Mouse (Mus musculus) megakaryocyte progenitor cell, adult 5-6 weeks (primary cell): ENCODE results near the gene Jag1. TPM values are rescaled to one million over a fixed set of nuclear protein-coding genes. Genes with fewer than 3 reads are reported as not detected.

Experiments
- ATAC-seq: replicated peaks from 2 replicates; pipeline ENCODE4 v1.8.0; 2016; ENCODE audit warnings: mild to moderate bottlenecking, moderate TSS enrichment, inconsistent platforms; ENCODE audit not compliant: poor library complexity
- total RNA-seq, 2 experiments: library from RNA; stranded (forward) in 1 of 2; stranded (reverse) in 1 of 2; fragments of 157-497, 149-512 nt in 1 of 2; fragments of 200-1000 nt in 1 of 2; gene quantifications; 2 replicates each; pipeline versions ENCODE4 v1.2.3 to v1.2.4; 2015 to 2017

The Jag1 gene
- total RNA-seq (2015): 0.62 and 0.76 TPM in 2 replicates
- 0.81 and 1.00 TPM in 2 replicates for total RNA-seq (2017)

DNA sequence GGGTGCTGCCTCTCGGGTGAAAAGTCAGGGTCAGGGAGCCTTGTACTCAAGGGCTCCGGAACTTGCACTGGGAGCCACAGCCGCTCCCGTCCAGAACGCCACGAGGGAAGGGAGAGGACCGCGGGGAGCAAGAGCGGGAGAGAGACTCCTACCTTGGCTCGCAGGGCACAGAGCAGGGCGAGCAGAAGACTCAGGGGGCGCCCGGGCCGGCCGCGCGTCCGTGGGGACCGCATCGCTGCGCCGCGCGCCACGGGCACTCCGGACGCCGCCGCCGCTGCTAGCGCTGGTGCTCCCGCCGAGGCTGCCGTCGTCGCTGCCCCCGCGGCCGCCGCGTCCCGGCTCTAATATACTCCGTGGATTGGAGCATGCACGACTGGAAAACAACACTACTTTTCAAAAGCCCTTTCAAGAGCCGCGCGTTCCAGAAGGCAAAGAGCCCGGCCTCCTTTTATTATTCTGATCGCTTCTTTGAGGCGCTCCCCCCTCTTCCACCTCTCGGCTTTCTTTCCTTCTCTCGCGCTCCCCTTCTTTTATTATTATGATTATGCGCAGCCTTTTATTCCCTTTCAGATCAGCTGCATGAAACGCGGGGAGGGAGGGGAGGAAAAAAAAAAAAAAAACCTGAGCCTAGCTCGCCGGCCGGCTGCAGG is at the start of gene Jag1:
Jag1 (minus strand) TSS at position 620 of the 650 bp plus-strand sequence.
- no peak for ATAC-seq

DNA sequence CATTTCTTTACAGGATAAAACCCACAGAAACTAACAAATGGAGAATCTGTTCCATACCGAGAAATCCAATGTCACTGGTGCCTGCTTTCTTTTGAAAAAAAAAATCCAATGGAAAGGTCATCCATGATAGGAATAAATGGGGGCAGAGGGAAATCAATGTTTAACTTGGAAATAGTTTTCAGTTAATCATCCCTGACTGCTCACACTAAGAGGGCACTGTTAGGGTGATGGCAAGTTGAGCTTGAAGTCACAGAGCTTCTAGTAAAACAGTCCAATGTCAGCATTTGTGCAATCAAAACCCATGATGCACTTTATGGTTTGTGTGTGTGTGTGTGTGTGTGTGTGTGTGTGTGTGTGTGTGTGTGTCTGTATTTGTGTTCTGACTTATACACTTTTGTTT is 39.6 kb upstream of the Jag1 start:
- ATAC-seq: no peak

- no peak for ATAC-seq
Observed at GRCm38 (mm10) chr2:137153825-137154224, 37.4 kb upstream of the Jag1 start.

- no peak for ATAC-seq
Observed at GRCm38 (mm10) chr2:137153172-137153667, 36.8 kb upstream of the Jag1 start.

DNA sequence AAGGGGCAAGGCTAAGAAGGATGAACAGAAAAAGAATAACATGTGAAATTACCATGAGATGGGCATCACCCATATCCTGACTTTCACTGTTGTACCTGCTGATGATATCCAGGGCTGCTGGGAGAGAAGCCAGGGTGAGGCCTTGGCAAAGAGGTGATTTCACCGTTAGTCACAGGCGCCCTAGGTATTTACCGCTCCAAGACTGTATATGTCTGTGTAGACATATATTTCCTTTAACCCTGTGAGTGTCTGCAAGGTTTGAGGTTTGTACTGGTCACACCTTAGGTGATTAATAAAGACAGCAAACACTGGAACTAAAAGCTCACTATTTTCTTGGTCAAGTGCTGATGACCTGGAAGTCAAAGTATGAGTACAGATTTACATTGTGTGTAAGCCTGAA is 34.5 kb upstream of the Jag1 start:
- no peak for ATAC-seq

- ATAC-seq: no peak
Observed at GRCm38 (mm10) chr2:137146938-137147666, 30.7 kb upstream of the Jag1 start.

DNA sequence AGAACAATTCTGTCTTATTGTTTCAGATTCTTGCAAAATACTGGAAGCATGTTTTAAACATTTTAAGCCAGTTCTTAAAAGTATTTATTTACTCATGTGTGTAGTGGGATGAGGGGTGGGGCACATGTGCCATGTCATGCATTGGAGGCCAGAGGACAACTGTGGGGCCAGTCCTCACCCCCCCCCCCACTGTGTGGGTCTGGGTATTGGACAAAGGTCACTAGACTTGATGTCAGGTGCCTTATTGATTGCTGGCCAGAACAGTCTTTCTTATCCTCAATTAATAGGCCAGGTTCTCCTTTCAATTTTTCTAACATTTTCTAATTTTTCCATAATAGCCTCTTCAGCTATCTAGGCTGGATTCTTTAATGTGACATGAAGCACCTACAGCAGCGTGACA is 21.6 kb upstream of the Jag1 start:
- no peak for ATAC-seq

GRCm38 (mm10) chr2:137134035-137134434 is 17.6 kb upstream of the Jag1 start:
- no peak for ATAC-seq

GRCm38 (mm10) chr2:137124861-137125260 is 8.4 kb upstream of the Jag1 start:
- no peak for ATAC-seq

DNA sequence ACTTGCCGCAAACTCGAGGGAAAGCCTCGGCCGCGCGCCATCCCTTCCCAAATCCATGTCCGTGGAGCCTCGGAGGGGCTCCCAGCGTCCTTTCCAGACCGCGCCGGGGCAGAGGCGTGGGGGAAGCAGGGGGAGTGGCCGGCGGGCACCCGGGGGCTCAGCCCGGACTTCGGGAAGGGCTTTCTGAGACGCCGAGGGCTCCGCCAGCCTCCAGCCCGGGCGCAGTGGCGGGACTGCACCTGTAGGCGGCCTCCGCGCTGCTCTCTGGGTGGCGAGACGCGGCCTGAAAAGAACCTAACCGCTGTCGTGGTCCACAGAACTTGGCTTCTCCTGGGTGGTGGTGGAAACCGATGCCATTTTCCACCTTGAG is 862 bp upstream of the Jag1 start:
- peak; percentile 51 for ATAC-seq

- ATAC-seq: peak; percentile 33
Observed at GRCm38 (mm10) chr2:137116675-137117320, 354 bp upstream of the Jag1 start.

DNA sequence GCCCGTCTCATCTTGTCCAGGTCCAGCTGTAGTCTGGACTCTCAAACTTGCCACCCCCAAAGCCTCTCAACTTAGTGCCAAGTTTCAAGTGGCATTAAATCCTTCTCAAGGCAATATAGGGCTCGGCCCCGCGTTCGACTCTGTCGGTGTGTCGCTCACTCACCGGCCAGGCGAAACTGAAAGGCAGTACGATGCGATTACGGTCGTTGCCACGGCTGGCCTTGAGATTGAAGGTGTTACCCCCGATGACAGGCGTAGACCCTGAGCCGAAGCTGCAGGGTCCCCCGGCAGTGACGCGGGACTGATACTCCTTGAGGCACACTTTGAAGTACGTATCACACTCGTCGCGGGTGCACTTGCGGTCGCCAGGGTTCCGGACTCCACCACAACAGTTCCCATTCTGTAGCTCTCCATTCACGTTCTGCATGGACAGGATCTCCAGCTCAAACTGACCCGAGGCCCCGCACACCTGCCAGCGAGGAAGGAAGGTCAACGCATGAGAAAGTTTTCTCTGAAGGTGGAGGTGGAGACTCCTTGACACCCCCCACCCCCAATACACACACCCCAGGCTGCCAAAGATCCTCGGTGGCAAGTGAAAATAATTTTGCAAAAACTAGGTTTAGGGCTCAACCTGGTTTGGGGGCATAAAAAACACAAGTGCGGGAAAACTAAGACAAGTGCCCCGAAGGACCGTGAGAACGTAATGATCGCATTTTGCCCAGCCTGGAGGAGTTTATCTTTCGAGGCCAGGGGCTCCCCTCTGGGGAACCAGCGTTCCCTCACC is 1.0 kb downstream of the Jag1 start:
- ATAC-seq: peak; percentile 2; the same call in 1 of the 2 replicates

GRCm38 (mm10) chr2:137114248-137115096 is 2.0 kb downstream of the Jag1 start:
- peak; percentile 69 for ATAC-seq

DNA sequence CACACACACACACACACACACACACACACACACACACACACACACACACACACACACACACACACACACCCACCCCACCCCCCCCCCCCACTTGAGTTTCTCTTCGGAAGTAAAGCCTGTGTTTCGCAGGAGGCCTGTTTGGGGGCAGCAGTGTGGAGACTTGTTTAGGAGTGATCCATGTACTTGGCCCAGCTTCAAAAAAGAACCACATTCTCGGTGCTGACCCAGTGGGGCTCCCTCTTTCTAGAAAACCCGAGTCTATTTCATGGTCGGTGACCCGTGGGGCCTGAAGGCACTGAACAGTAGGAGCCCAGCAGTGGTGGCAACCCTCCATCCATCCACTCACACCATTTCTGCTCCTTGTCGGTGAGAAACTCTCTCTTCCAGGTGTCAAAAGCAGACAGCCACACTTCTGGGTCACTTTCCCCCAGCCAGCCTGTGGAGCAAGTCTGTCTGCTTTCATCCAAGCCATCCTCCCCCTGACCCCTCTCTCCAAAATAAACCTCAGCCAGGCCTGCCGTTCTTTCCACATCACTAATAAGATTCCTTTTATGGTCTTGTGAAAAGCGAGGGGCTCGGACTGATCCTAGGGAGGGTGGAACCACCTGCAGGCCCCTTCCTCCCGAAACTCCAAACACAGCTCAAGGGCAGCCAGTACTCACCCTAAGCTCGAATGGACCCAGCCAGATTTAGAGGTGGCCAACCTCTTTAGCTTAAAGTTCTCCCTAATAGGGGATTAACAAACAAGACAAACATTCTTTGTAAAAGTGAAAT is 3.0 kb downstream of the Jag1 start:
- no peak for ATAC-seq

DNA sequence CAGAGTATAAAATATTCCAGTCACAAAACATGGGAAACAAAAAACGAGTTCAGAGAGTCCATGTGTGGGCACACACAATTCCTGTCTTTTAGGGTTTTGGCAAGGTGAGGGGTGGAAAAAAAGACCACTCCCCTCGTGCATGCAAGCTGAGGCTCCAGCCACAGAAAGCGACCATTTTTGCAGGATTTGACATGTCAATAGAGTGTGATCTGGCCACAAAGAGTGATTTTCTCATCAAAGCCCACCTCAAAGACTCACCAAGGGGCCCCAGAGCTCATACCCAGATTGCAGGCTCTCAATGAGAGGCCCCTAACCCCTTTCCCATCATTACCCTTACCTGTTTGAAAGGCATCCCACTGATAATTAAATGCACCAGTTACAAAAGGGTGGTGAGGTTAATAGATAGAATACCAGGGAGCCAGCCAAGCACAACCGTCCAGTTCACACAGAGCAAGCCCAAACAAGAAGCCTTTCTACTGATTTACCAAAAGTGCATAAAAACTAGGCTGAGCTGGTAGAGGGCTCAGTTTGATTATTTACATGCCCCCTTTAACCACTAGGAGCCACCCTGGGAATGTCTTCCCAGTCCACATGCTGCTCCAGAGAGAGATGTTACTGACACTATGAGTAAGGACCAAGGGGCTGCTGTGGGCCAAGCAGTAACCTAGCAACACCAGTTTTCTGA is 6.1 kb downstream of the Jag1 start:
- no peak for ATAC-seq

DNA sequence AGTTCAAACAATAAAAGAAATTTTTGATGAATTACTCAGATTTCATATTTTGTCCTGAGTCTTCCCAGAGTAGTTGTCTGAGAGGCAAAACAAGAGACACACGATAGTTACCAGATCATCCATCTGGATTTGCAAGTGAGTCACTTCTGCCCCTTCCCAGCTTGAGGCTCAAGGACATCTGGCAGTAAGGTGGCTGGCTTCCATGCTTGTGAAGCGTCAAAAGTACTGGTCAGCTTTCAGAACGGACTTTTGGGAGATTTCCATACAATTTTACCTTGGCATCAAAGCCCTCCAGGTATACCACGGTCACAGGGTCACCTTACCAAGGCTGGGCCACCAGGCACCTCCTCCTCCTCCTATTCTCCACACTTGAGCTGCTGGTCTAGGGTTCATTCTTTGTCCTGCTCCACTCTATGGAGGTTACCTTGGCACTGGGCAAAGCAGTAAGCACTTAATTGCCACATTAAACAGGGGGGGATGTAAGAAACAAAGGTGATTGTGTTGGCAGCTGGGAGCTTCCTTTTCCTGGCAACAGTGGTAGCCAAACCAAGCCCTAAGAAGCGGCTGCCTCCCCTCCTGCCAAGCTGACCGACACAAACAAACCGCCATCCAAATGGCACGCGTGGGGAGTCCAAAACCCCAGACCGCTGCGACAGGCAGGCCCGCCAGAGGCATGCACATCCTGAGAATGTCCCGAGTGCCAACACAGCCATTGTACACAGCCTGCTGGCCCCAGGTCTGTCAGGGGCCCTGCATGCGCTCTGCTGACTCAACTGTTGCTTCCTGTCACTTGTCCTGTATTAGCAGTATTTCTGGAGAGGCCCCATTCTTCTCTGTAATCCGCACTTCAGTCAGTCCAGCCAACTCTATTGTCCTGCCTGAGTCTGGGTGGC is 6.9 kb downstream of the Jag1 start:
- ATAC-seq: no peak

- ATAC-seq: no peak
Observed at GRCm38 (mm10) chr2:137107946-137108345, 8.5 kb downstream of the Jag1 start.

DNA sequence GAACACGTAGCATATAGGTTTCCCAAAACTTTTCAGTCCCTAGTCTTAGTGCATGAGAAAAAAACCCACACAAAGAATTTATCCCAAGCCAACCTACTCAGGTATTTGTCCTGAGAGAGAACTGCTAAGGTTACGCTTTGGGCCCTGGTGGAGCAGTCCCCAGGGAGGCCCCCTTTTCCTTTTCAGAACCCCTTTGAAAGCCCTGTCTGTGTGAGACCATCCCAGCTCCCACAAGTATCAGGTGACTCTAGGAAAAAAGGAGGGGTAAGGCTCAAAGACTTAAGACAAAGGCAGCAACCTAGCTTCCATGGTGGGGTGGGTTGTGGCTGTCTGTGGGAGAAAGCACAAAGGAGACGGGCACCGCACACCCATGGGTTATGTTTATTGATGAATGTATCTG is 9.2 kb downstream of the Jag1 start:
- ATAC-seq: no peak
